Mouse (Mus musculus): ENCODE measurements at regions not wholly inside any gene's neighbourhood (a gene's known extent, or its start where the extent isn't known, plus 50 kb on each side); places are given as distances from the start of the nearest gene placed in this dataset.

DNA sequence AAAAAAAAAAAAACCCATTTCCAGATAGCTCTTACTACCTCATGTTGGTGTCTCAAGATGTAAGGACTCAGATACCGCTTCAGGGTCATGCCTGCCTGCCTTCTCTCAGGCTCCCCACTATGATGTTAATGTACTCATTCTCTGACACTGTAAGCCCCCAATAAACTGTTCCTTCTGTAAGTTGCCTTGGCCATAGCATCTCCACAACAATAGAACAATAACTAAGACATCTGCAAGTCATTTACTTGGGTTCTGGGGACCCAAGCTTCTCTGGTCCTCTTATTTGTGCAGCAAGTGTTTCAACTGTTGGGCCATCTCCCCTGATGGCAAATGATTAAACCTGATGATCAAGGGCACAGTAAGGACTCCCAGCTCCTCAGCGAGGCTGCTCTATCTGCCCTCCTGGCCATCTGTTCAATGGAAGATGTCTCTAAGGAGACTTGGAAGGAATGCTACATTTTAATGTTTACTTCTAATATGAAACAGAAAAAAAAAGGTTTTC, 520.8 kb upstream of the Rgma start:
- no peak for TF ChIP-seq CTCF (IDR thresholded peaks at IDR 0.05 in 2 of 3, conservative IDR thresholded peaks at IDR 0.05 in 1 of 3; ENCODE audit: control insufficient read depth in 1 of 3, insufficient read depth in 1 of 3, low read depth in 2 of 3, low read length in 3 of 3, poor library complexity in 1 of 3, severe bottlenecking in 1 of 3)
- TF ChIP-seq POLR2A (IDR thresholded peaks at IDR 0.05; ENCODE audit: control insufficient read depth in 1 of 2, insufficient read depth in 1 of 2, low read depth in 1 of 2, low read length in 2 of 2, poor library complexity in 1 of 2), result no peak
- TF ChIP-seq TCF12 (IDR thresholded peaks at IDR 0.05; ENCODE audit: low read depth, low read length), result no peak
- no peak for TF ChIP-seq ELF1 (IDR thresholded peaks at IDR 0.05; ENCODE audit: low read depth, low read length)
- no peak for TF ChIP-seq RCOR1 (IDR thresholded peaks at IDR 0.05; ENCODE audit: low read depth, low read length)

All from MEL (cell line).